Mouse (Mus musculus) adrenal gland, adult 18-20 months (tissue): ENCODE measurements around the gene Tsen15. TPM values are rescaled to one million over a fixed set of nuclear protein-coding genes. Genes with fewer than 3 reads are reported as not detected.
A peak's percentile ranks its signal among the peaks of the same experiment; 100 is the strongest.
"Not testable (repeated sequence)": the region's sequence is repeated elsewhere in the genome, so short reads cannot be mapped to it uniquely, and the experiment has no call there.

Source experiments
- DNase-seq, 2 experiments: peaks; one replicate each; pipeline ENCODE4 v3.0.0; 2021 to 2022; ENCODE audit warnings: low spot score in 2 of 2
- total RNA-seq, 2 experiments: library from RNA; stranded (reverse); gene quantifications; 1 replicate in 1 of 2; 2 replicates in 1 of 2; pipeline ENCODE4 v1.2.3; 2021

Tsen15 gene
- total RNA-seq, 2 experiments from 2014 or later, result 19.3 to 22.3 TPM

- DNase-seq, result no peak
These were observed 7.6 kb upstream of the Tsen15 start for GRCm38 (mm10) chr1:152394137-152394536.

GRCm38 (mm10) chr1:152389271-152389670 lies 2.8 kb upstream of the Tsen15 start:
- no peak for DNase-seq

- not testable (repeated sequence) for DNase-seq
These were observed 795 bp downstream of the Tsen15 start for GRCm38 (mm10) chr1:152385693-152386092.

- no peak for DNase-seq
These were observed 1.9 kb downstream of the Tsen15 start for GRCm38 (mm10) chr1:152384589-152384988.

GRCm38 (mm10) chr1:152378311-152378710 lies 8.2 kb downstream of the Tsen15 start:
- peak in 1 of 2 experiments; percentile 4 for DNase-seq

- peak; percentile 39 to 42 for DNase-seq
These were observed 17.3 kb downstream of the Tsen15 start for GRCm38 (mm10) chr1:152369139-152369538.

- no peak for DNase-seq
These were observed 18.0 kb downstream of the Tsen15 start for GRCm38 (mm10) chr1:152368311-152369088.

GRCm38 (mm10) chr1:152356721-152357120 lies 29.8 kb downstream of the Tsen15 start:
- no peak for DNase-seq

GRCm38 (mm10) chr1:152347946-152348345 lies 38.5 kb downstream of the Tsen15 start:
- no peak for DNase-seq

GRCm38 (mm10) chr1:152324024-152324423 lies 62.5 kb downstream of the Tsen15 start:
- no peak for DNase-seq

Other genes with a start within 250 kb of the Tsen15 start
- 1 to 10 TPM; 2.1 to 2.2 TPM for gene Colgalt2, start 13.1 kb upstream of the Tsen15 start, total RNA-seq